9 mouse cellular contexts compared by ENCODE assay signal in genomic region chr13:51170215-51170614, GRCm38 (mm10). TPM values are rescaled to one million over a fixed set of nuclear protein-coding genes. Genes with fewer than 3 reads are reported as not detected.
DNase-seq lines count a peak whose midpoint lies in the region; ATAC-seq lines count a peak whose summit lies in the region.
"Had no signal": no experiment of that assay in that cellular context is flagged by ENCODE, and none has a peak within 500 bp of the region (broad histone marks: within the 10 kb centered on the region; RNA-seq: fewer than 3 reads in every experiment).

No protein-coding gene starts in this region.

- 24% methylated on average over 11 of the region's 11 CpGs for WGBS in heart, embryonic 11.5 days (ENCODE audit: insufficient replicate concordance)
- WGBS in limb, embryonic 11.5 days = 40% methylated on average over 11 of the region's 11 CpGs
- 39% methylated on average over 11 of the region's 11 CpGs for WGBS in midbrain, embryonic 15.5 days

- no peak overlapping the region for H3K27ac ChIP-seq in heart, embryonic 11.5 days (ENCODE audit: low read depth, low read length)
- H3K27ac ChIP-seq in limb, embryonic 11.5 days (replicated peaks; ENCODE audit: low read depth, low read length) = no peak overlapping the region
- H3K27ac ChIP-seq in midbrain, embryonic 15.5 days = no peak overlapping the region

- H3K9ac ChIP-seq in heart, embryonic 11.5 days (ENCODE audit: low read depth, low read length) = no peak overlapping the region
- no peak overlapping the region for H3K9ac ChIP-seq in limb, embryonic 11.5 days (ENCODE audit: low read length)
- no peak overlapping the region for H3K9ac ChIP-seq in midbrain, embryonic 15.5 days

- intact Hi-C loops in gastrocnemius, postnatal 14 days (cut with DNase I; ENCODE audit: low total_unique reads) = no loop called here

- H3K4me3 ChIP-seq in heart, embryonic 11.5 days (ENCODE audit: low read depth, low read length) = peak overlapping the region; percentile 56
- peak overlapping the region; percentile 55; the same call in 1 of the 2 replicates for H3K4me3 ChIP-seq in limb, embryonic 11.5 days (ENCODE audit: low read depth, low read length)
- peak overlapping the region; percentile 43 for H3K4me3 ChIP-seq in midbrain, embryonic 15.5 days

- H3K9me3 ChIP-seq in heart, embryonic 11.5 days (replicated peaks; ENCODE audit: control insufficient read depth, low read length) = no peaks in the 10 kb centered on the region
- H3K9me3 ChIP-seq in limb, embryonic 11.5 days (ENCODE audit: control insufficient read depth, low read length) = peaks cover 4% of the 10 kb centered on the region; the same call in 1 of the 2 replicates
- H3K9me3 ChIP-seq in midbrain, embryonic 15.5 days = no peaks in the 10 kb centered on the region

- no peak; the same call in 1 of the 2 replicates for ATAC-seq in heart, embryonic 11.5 days (replicated peaks; ENCODE audit: insufficient number of reproducible peaks, low FRiP score, low TSS enrichment)
- ATAC-seq in limb, embryonic 11.5 days (ENCODE audit: insufficient number of reproducible peaks, low FRiP score, low TSS enrichment, low read depth) = no peak; the same call in 1 of the 2 replicates
- no peak for ATAC-seq in midbrain, embryonic 15.5 days (replicated peaks)

- peaks cover 5% of the 10 kb centered on the region for H3K4me1 ChIP-seq in heart, embryonic 11.5 days (ENCODE audit: control insufficient read depth, insufficient read depth, low read length)
- no peaks in the 10 kb centered on the region; the same call in 1 of the 2 replicates for H3K4me1 ChIP-seq in limb, embryonic 11.5 days (ENCODE audit: control insufficient read depth, insufficient read depth, low read length)
- H3K4me1 ChIP-seq in midbrain, embryonic 15.5 days = peaks cover 15% of the 10 kb centered on the region

- H3K36me3 ChIP-seq in heart, embryonic 11.5 days (ENCODE audit: control insufficient read depth, insufficient read depth, low read length) = no peaks in the 10 kb centered on the region
- no peaks in the 10 kb centered on the region for H3K36me3 ChIP-seq in limb, embryonic 11.5 days (ENCODE audit: control insufficient read depth, insufficient read depth, low read length)
- no peaks in the 10 kb centered on the region for H3K36me3 ChIP-seq in midbrain, embryonic 15.5 days (replicated peaks)

- peaks cover 13% of the 10 kb centered on the region for H3K27me3 ChIP-seq in heart, embryonic 11.5 days (ENCODE audit: control insufficient read depth, insufficient read depth, low read length)
- H3K27me3 ChIP-seq in limb, embryonic 11.5 days (ENCODE audit: control insufficient read depth, insufficient read depth, low read length) = 0 out of 2 replicates have a peak, but pooled peaks cover 4% of the 10 kb centered on the region
- peaks cover 5% of the 10 kb centered on the region for H3K27me3 ChIP-seq in midbrain, embryonic 15.5 days (replicated peaks)

- peak; percentile 8 for DNase-seq in gastrocnemius, adult 18-20 months (ENCODE audit: low spot score)
- no peak for DNase-seq in gastrocnemius, postnatal 14 days
- DNase-seq in limb, embryonic 11.5 days (ENCODE audit: low spot score) = no peak
- DNase-seq in layer of hippocampus, adult 18-20 months (ENCODE audit: low spot score in 2 of 2) = no peak
- DNase-seq in yolk sac, embryonic 10.5 days (ENCODE audit: low spot score) = no peak
- no peak for DNase-seq in spleen, postnatal 14 days (ENCODE audit: low spot score in 2 of 2)
- DNase-seq: layer of hippocampus, postnatal 36 days had no signal

- H3K4me2 ChIP-seq in heart, embryonic 11.5 days = peak overlapping the region; percentile 99
- peak overlapping the region; percentile 97 for H3K4me2 ChIP-seq in limb, embryonic 11.5 days (ENCODE audit: low read depth, severe bottlenecking)
- peak overlapping the region; percentile 92 for H3K4me2 ChIP-seq in midbrain, embryonic 15.5 days

RNA-seq across cellular contexts. Expression of gene Nxnl2, which starts 0.6 kb away (rescaled TPM):
- not detected for total RNA-seq in gastrocnemius, adult 18-20 months (2021)
- under 1 TPM; 0.25 to 0.55 TPM for total RNA-seq in gastrocnemius, postnatal 14 days (2021)
- 0.69 and 1.2 TPM in 2 replicates for polyA plus RNA-seq in heart, embryonic 11.5 days (2014; fragmentation: Nextera tagmentation; extraction: Ambion mirVana)
- polyA plus RNA-seq in limb, embryonic 11.5 days (2014; fragmentation: Nextera tagmentation; extraction: Ambion mirVana) = 3.9 and 4.4 TPM in 2 replicates
- polyA plus RNA-seq in midbrain, embryonic 15.5 days (2015; fragmentation: Nextera tagmentation; extraction: Ambion mirVana) = 2.0 and 2.7 TPM in 2 replicates
- under 1 TPM; 0.30 to 0.42 TPM for total RNA-seq in layer of hippocampus, adult 18-20 months (2021)
